Mouse (Mus musculus): ENCODE measurements around the gene Dmrt3.

- TF ChIP-seq POLR2A (IDR thresholded peaks at IDR 0.05; ENCODE audit: low read depth, low read length) (no peak), CTCF (IDR thresholded peaks at IDR 0.05; ENCODE audit: extremely low read depth, insufficient read length, insufficient replicate concordance, low read depth, low read length) (no peak)
These were observed 5.8 kb downstream of the Dmrt3 start for GRCm38 (mm10) chr19:25615889-25616288.
